Mouse (Mus musculus) testis, adult 2 months (tissue): Measurements from ENCODE around the gene Btaf1.

Source experiments
- CTCF ChIP-seq: fragments of 200-500 bp; IDR thresholded peaks from 2 replicates; pipeline ENCODE4 v1.5.1; 2012; ENCODE audit warnings: low read depth, mild to moderate bottlenecking, inconsistent platforms, low read length, moderate library complexity; ENCODE audit not compliant: control insufficient read depth, insufficient read depth, insufficient replicate concordance
- POLR2A ChIP-seq: fragments of 200-500 bp; IDR thresholded peaks from 2 replicates; pipeline ENCODE4 v1.6.1; 2012; ENCODE audit warnings: low read depth, mild to moderate bottlenecking, inconsistent platforms, low read length, moderate library complexity; ENCODE audit not compliant: control insufficient read depth

DNA sequence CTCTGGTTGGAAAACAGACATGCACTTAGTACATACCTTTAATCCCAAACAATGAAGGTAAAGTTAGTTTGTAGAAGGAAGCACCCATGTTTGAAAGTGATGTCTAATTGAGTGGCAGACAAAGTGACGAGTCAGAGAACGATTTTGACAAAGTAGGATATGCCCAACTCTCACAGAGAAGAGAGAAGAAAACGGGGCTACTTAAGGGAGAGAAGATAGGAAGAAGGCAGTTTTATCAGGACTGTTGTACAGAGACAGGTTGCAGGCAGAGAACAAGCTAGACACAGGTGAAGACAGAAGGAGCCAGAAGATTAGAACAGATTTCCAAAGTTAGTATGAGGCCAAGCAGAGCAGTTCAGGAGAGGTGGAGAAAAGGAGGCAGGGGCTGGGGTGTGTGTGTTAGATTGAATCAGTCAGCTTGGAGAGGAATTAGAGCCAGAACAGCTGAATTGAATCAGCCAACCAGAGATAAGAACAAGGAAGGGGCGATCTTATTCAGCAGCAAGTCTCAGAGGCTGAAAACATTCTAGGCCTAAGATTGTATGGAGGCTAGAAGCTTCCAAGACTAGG, 27.8 kb downstream of the Btaf1 start:
- TF ChIP-seq CTCF (no peak), POLR2A (no peak)
